Mouse (Mus musculus) ovary, postnatal 36 days (tissue): ENCODE results near the gene Afap1l2.

Source experiments
- DNase-seq: peaks from one replicate; pipeline ENCODE4 v3.0.0; 2022; ENCODE audit warnings: low spot score, mixed read lengths

Afap1l2 gene

GRCm38 (mm10) chr19:56887879-56888278, 120.1 kb downstream of the Afap1l2 start:
- DNase-seq = no peak

GRCm38 (mm10) chr19:56877364-56877763, 130.7 kb downstream of the Afap1l2 start:
- DNase-seq = no peak

GRCm38 (mm10) chr19:56874601-56875315, 133.3 kb downstream of the Afap1l2 start:
- no peak for DNase-seq

GRCm38 (mm10) chr19:56873816-56874600, 134.0 kb downstream of the Afap1l2 start, which contains the start of gene Vwa2:
Vwa2 (plus strand) TSS chr19:56874249.
- DNase-seq = peak; percentile 20

GRCm38 (mm10) chr19:56867701-56868100, 140.3 kb downstream of the Afap1l2 start:
- no peak for DNase-seq
